Mouse (Mus musculus): ENCODE measurements at regions not wholly inside any gene's neighbourhood (a gene's known extent, or its start where the extent isn't known, plus 50 kb on each side); places are given as distances from the start of the nearest gene placed in this dataset.

DNA sequence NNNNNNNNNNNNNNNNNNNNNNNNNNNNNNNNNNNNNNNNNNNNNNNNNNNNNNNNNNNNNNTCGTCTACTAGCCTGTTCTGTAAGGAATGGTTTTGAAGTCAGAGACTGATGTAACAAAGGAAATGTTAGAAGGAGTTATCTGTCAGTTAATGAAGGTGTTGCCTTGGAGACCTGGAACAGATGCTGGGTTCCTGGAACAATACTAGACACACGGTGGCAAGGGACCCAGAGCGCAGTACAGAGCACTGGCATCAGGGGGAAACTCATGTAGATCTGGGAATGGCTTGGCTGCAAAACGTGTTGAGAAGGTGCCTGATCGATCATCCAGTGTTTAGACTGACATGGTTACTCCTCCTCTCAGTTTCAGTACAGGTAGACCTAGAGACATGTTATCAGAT is 493.6 kb upstream of the Arid1b start:
- TF ChIP-seq CTCF (IDR thresholded peaks at IDR 0.05; ENCODE audit: borderline replicate concordance, insufficient read depth, low read depth, low read length) (no peak), POLR2A (IDR thresholded peaks at IDR 0.05; ENCODE audit: borderline replicate concordance, insufficient read depth, low read length) (no peak)
- no peak overlapping the region for H3K4me3 ChIP-seq (replicated peaks; ENCODE audit: insufficient read depth, low read depth, low read length)
- no peaks in the 10 kb centered on the region for H3K27me3 ChIP-seq (ENCODE audit: control insufficient read depth, insufficient read depth, low read length)
- 46% methylated on average over 5 of the region's 5 CpGs for WGBS
- no peak for DNase-seq
- no peak overlapping the region for H3K27ac ChIP-seq (ENCODE audit: insufficient read depth, low read length)
- H3K4me1 ChIP-seq (ENCODE audit: control insufficient read depth, insufficient read depth, low read length) = peaks cover 4% of the 10 kb centered on the region; the same call in 1 of the 2 replicates

GRCm38 (mm10) chr17:4501029-4501428 is 493.1 kb upstream of the Arid1b start:
- H3K4me1 ChIP-seq (ENCODE audit: control insufficient read depth, insufficient read depth, low read length) = peaks cover 4% of the 10 kb centered on the region; the same call in 1 of the 2 replicates
- WGBS = 79% methylated on average over 1 of the region's 1 CpGs
- no peak for DNase-seq
- TF ChIP-seq POLR2A (IDR thresholded peaks at IDR 0.05; ENCODE audit: borderline replicate concordance, insufficient read depth, low read length) (no peak), CTCF (IDR thresholded peaks at IDR 0.05; ENCODE audit: borderline replicate concordance, insufficient read depth, low read depth, low read length) (no peak)
- H3K27ac ChIP-seq (ENCODE audit: insufficient read depth, low read length) = no peak overlapping the region
- no peak overlapping the region for H3K4me3 ChIP-seq (replicated peaks; ENCODE audit: insufficient read depth, low read depth, low read length)
- H3K27me3 ChIP-seq (ENCODE audit: control insufficient read depth, insufficient read depth, low read length) = no peaks in the 10 kb centered on the region

DNA sequence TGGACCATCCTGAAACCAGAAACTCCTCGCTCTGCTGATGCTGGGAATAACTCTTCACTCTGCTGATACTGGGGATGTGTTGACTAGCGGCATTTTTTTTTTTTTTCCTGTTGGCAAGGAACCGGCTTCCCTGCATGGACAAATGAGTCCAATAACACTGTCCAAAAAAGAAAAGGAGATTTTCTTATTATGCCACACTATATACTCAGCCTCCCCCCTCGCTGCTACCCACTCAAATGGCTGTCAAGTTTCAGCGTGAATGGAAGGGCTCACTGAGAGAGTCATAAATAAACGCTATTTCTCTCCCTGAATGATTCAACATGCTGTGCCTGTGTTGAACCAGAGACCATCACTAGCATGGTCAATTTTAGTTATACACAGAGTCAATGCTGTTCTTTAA is 489.2 kb upstream of the Arid1b start:
- H3K4me3 ChIP-seq (replicated peaks; ENCODE audit: insufficient read depth, low read depth, low read length) = no peak overlapping the region
- H3K27me3 ChIP-seq (ENCODE audit: control insufficient read depth, insufficient read depth, low read length) = no peaks in the 10 kb centered on the region
- no peak for TF ChIP-seq CTCF (IDR thresholded peaks at IDR 0.05; ENCODE audit: borderline replicate concordance, insufficient read depth, low read depth, low read length)
- TF ChIP-seq POLR2A (IDR thresholded peaks at IDR 0.05; ENCODE audit: borderline replicate concordance, insufficient read depth, low read length) = no peak
- no peak for DNase-seq
- 20% methylated on average over 6 of the region's 6 CpGs for WGBS
- H3K4me1 ChIP-seq (ENCODE audit: control insufficient read depth, insufficient read depth, low read length) = no peaks in the 10 kb centered on the region
- no peak overlapping the region for H3K27ac ChIP-seq (ENCODE audit: insufficient read depth, low read length)

GRCm38 (mm10) chr17:4509506-4509905 is 484.6 kb upstream of the Arid1b start:
- H3K27ac ChIP-seq (ENCODE audit: insufficient read depth, low read length) = no peak overlapping the region
- H3K27me3 ChIP-seq (ENCODE audit: control insufficient read depth, insufficient read depth, low read length) = no peaks in the 10 kb centered on the region
- no peak overlapping the region for H3K4me3 ChIP-seq (replicated peaks; ENCODE audit: insufficient read depth, low read depth, low read length)
- 63% methylated on average over 3 of the region's 3 CpGs for WGBS
- DNase-seq = no peak
- TF ChIP-seq CTCF (IDR thresholded peaks at IDR 0.05; ENCODE audit: borderline replicate concordance, insufficient read depth, low read depth, low read length) (no peak), POLR2A (IDR thresholded peaks at IDR 0.05; ENCODE audit: borderline replicate concordance, insufficient read depth, low read length) (no peak)
- H3K4me1 ChIP-seq (ENCODE audit: control insufficient read depth, insufficient read depth, low read length) = no peaks in the 10 kb centered on the region

DNA sequence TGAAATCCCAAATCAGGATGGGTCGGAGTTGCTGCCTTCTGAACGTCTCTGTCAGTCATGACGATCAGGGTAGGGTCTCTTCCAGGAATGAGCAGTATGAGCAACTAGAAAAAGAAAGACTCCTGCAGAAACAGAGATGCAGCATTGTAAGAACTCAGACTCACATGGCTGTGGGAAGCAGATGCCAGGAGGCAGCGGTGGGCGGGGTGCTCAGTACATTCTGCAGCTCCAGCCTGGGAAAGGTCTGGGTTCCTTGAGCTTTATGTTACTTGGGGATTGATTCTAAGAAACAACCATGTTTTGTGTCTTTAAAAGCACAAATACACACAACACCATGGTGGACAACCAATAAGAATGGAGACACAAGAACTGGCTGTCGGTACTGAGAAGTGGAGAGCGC is 478.0 kb upstream of the Arid1b start:
- Histone ChIP-seq H3K4me3 (replicated peaks; ENCODE audit: insufficient read depth, low read depth, low read length) (no peak overlapping the region), H3K27ac (ENCODE audit: insufficient read depth, low read length) (no peak overlapping the region), H3K27me3 (ENCODE audit: control insufficient read depth, insufficient read depth, low read length) (no peaks in the 10 kb centered on the region), H3K4me1 (ENCODE audit: control insufficient read depth, insufficient read depth, low read length) (peaks cover 4% of the 10 kb centered on the region; the same call in 1 of the 2 replicates)
- no peak for DNase-seq
- WGBS = 65% methylated on average over 7 of the region's 7 CpGs
- no peak for TF ChIP-seq POLR2A (IDR thresholded peaks at IDR 0.05; ENCODE audit: borderline replicate concordance, insufficient read depth, low read length)
- no peak for TF ChIP-seq CTCF (IDR thresholded peaks at IDR 0.05; ENCODE audit: borderline replicate concordance, insufficient read depth, low read depth, low read length)

DNA sequence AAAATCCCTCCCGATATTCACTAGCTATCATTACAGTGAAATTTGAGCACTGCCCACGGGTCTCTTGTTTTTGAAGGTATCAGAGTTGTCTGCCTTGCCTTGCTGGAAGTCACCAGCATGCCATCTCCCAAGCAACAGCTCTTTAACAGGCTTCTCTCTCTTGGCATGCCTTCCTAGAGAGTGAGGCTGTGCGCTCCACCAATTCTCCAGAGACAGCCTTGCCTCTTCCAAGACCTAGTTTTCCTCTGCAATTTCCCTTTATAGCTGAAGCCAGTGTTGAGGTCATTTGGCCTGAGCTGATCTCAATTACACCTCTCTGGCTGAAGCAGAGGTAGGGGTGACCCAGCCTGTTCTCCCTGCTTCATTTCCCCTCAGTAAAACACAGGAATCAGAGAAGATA is 477.3 kb upstream of the Arid1b start:
- WGBS = 7% methylated on average over 3 of the region's 3 CpGs
- Histone ChIP-seq H3K4me3 (replicated peaks; ENCODE audit: insufficient read depth, low read depth, low read length) (no peak overlapping the region), H3K4me1 (ENCODE audit: control insufficient read depth, insufficient read depth, low read length) (peaks cover 4% of the 10 kb centered on the region; the same call in 1 of the 2 replicates), H3K27ac (ENCODE audit: insufficient read depth, low read length) (no peak overlapping the region), H3K27me3 (ENCODE audit: control insufficient read depth, insufficient read depth, low read length) (no peaks in the 10 kb centered on the region)
- peak; percentile 18 to 33 for DNase-seq
- TF ChIP-seq POLR2A (IDR thresholded peaks at IDR 0.05; ENCODE audit: borderline replicate concordance, insufficient read depth, low read length) (no peak), CTCF (IDR thresholded peaks at IDR 0.05; ENCODE audit: borderline replicate concordance, insufficient read depth, low read depth, low read length) (no peak)

DNA sequence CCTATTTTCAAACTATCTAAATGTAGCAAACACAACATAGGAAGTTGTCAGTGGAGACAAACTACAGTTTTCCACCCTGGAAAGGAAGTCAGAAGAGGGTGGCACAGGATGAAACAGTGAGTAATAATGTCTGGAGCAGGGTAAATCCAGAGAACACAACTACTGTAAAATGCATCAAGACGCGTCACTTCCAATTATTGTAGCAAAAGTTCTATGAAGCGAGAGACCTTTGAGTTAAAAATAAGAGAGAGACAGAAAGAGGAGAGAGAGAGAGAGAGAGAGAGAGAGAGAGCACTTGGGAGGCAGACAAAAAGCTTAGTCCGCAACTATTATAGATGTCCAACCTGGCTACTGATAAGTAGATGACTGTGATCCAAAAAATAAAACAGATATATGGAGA is 473.1 kb upstream of the Arid1b start:
- TF ChIP-seq POLR2A (IDR thresholded peaks at IDR 0.05; ENCODE audit: borderline replicate concordance, insufficient read depth, low read length) = no peak
- TF ChIP-seq CTCF (IDR thresholded peaks at IDR 0.05; ENCODE audit: borderline replicate concordance, insufficient read depth, low read depth, low read length) = no peak
- H3K4me3 ChIP-seq (replicated peaks; ENCODE audit: insufficient read depth, low read depth, low read length) = no peak overlapping the region
- H3K27me3 ChIP-seq (ENCODE audit: control insufficient read depth, insufficient read depth, low read length) = no peaks in the 10 kb centered on the region
- 67% methylated on average over 4 of the region's 4 CpGs for WGBS
- no peak for DNase-seq
- peaks cover 4% of the 10 kb centered on the region; the same call in 1 of the 2 replicates for H3K4me1 ChIP-seq (ENCODE audit: control insufficient read depth, insufficient read depth, low read length)
- no peak overlapping the region for H3K27ac ChIP-seq (ENCODE audit: insufficient read depth, low read length)

GRCm38 (mm10) chr17:4526466-4526865 is 467.7 kb upstream of the Arid1b start:
- TF ChIP-seq CTCF (IDR thresholded peaks at IDR 0.05; ENCODE audit: borderline replicate concordance, insufficient read depth, low read depth, low read length) (no peak), POLR2A (IDR thresholded peaks at IDR 0.05; ENCODE audit: borderline replicate concordance, insufficient read depth, low read length) (no peak)
- WGBS = 94% methylated on average over 7 of the region's 7 CpGs
- DNase-seq = no peak
- Histone ChIP-seq H3K4me1 (ENCODE audit: control insufficient read depth, insufficient read depth, low read length) (no peaks in the 10 kb centered on the region), H3K27ac (ENCODE audit: insufficient read depth, low read length) (no peak overlapping the region), H3K4me3 (replicated peaks; ENCODE audit: insufficient read depth, low read depth, low read length) (no peak overlapping the region), H3K27me3 (ENCODE audit: control insufficient read depth, insufficient read depth, low read length) (no peaks in the 10 kb centered on the region)

Data from cerebellum, adult 2 months (tissue).